Mouse (Mus musculus) thymus, postnatal 25 days (tissue): ENCODE data around the gene Tcl1b2.
"Not testable (repeated sequence)": the region's sequence is repeated elsewhere in the genome, so short reads cannot be mapped to it uniquely, and the experiment has no call there.

Source experiments
- DNase-seq: peaks from one replicate; pipeline ENCODE4 v3.0.0; 2022

Gene Tcl1b2

GRCm38 (mm10) chr12:105145714-105146113 lies at the start of gene Tcl1b2:
Gene Tcl1b2 (plus strand): TSS chr12:105146014.
- no peak for DNase-seq

GRCm38 (mm10) chr12:105099466-105100044 lies 46.3 kb upstream of the Tcl1b2 start:
- DNase-seq, result no peak

GRCm38 (mm10) chr12:105102901-105103300 lies 42.9 kb upstream of the Tcl1b2 start:
- no peak for DNase-seq

GRCm38 (mm10) chr12:105104036-105104435 lies 41.8 kb upstream of the Tcl1b2 start:
- DNase-seq, result peak; percentile 76

- DNase-seq, result no peak
These were observed 40.5 kb upstream of the Tcl1b2 start for GRCm38 (mm10) chr12:105105326-105105725.

- no peak for DNase-seq
These were observed 37.0 kb upstream of the Tcl1b2 start for GRCm38 (mm10) chr12:105108856-105109255.

GRCm38 (mm10) chr12:105109406-105109805 lies 36.4 kb upstream of the Tcl1b2 start:
- no peak for DNase-seq

- no peak for DNase-seq
These were observed 36.0 kb upstream of the Tcl1b2 start for GRCm38 (mm10) chr12:105109812-105110211.

- no peak for DNase-seq
These were observed 33.4 kb upstream of the Tcl1b2 start for GRCm38 (mm10) chr12:105112321-105112988.

GRCm38 (mm10) chr12:105116648-105117047 lies 29.2 kb upstream of the Tcl1b2 start:
- no peak for DNase-seq

- DNase-seq, result no peak
These were observed 20.5 kb upstream of the Tcl1b2 start for GRCm38 (mm10) chr12:105125362-105125761.

- no peak for DNase-seq
These were observed 19.3 kb upstream of the Tcl1b2 start for GRCm38 (mm10) chr12:105126516-105126915.

GRCm38 (mm10) chr12:105127607-105128006 lies 18.2 kb upstream of the Tcl1b2 start:
- DNase-seq, result no peak

GRCm38 (mm10) chr12:105129494-105130205 lies 16.2 kb upstream of the Tcl1b2 start:
- not testable (repeated sequence) for DNase-seq

- DNase-seq, result not testable (repeated sequence)
These were observed 11.6 kb upstream of the Tcl1b2 start for GRCm38 (mm10) chr12:105134167-105134566.

- DNase-seq, result not testable (repeated sequence)
These were observed 11.0 kb upstream of the Tcl1b2 start for GRCm38 (mm10) chr12:105134826-105135225.

- DNase-seq, result not testable (repeated sequence)
These were observed 8.1 kb upstream of the Tcl1b2 start for GRCm38 (mm10) chr12:105137729-105138128.

- DNase-seq, result no peak
These were observed 2.7 kb upstream of the Tcl1b2 start for GRCm38 (mm10) chr12:105143096-105143495.

- not testable (repeated sequence) for DNase-seq
These were observed 886 bp upstream of the Tcl1b2 start for GRCm38 (mm10) chr12:105144928-105145327.

- not testable (repeated sequence) for DNase-seq
These were observed 9.5 kb downstream of the Tcl1b2 start for GRCm38 (mm10) chr12:105155286-105155685.

- DNase-seq, result no peak
These were observed 13.0 kb downstream of the Tcl1b2 start for GRCm38 (mm10) chr12:105158842-105159241.

GRCm38 (mm10) chr12:105159390-105159789 lies 13.6 kb downstream of the Tcl1b2 start, which contains the start of gene Tcl1b1:
Gene Tcl1b1 (plus strand): TSS chr12:105159690.
- DNase-seq, result no peak

- no peak for DNase-seq
These were observed 20.9 kb downstream of the Tcl1b2 start for GRCm38 (mm10) chr12:105166734-105167133.

- DNase-seq, result no peak
These were observed 27.6 kb downstream of the Tcl1b2 start for GRCm38 (mm10) chr12:105173366-105173765.
